Mouse (Mus musculus): ENCODE results near the gene Asf1b. TPM values are rescaled to one million over a fixed set of nuclear protein-coding genes. Genes with fewer than 3 reads are reported as not detected.
"Not testable (repeated sequence)": the region's sequence is repeated elsewhere in the genome, so short reads cannot be mapped to it uniquely, and the experiment has no call there.

Asf1b gene
- polyA plus RNA-seq, 1 experiment from 2014 or later = 61.7 TPM

- Histone ChIP-seq H3K27ac (ENCODE audit: low read length) (no peak overlapping the region), H3K4me3 (ENCODE audit: low read length) (no peak overlapping the region), H3K9me3 (ENCODE audit: control insufficient read depth, low read length) (no peaks in the 10 kb centered on the region), H3K4me1 (ENCODE audit: control insufficient read depth, insufficient read depth, low read length) (peaks cover 4% of the 10 kb centered on the region), H3K36me3 (ENCODE audit: control insufficient read depth, insufficient read depth, low read length) (peaks cover 25% of the 10 kb centered on the region; the same call in 1 of the 2 replicates), H3K4me2 (ENCODE audit: low read depth, low read length) (no peak overlapping the region), H3K27me3 (replicated peaks; ENCODE audit: control insufficient read depth, insufficient read depth, low read length) (no peaks in the 10 kb centered on the region), H3K9ac (ENCODE audit: low read depth, low read length) (no peak overlapping the region)
- 82% methylated on average over 4 of the region's 4 CpGs for WGBS
- no peak for ATAC-seq
Observed at GRCm38 (mm10) chr8:83982449-83982848, 27.1 kb downstream of the Asf1b start.

DNA sequence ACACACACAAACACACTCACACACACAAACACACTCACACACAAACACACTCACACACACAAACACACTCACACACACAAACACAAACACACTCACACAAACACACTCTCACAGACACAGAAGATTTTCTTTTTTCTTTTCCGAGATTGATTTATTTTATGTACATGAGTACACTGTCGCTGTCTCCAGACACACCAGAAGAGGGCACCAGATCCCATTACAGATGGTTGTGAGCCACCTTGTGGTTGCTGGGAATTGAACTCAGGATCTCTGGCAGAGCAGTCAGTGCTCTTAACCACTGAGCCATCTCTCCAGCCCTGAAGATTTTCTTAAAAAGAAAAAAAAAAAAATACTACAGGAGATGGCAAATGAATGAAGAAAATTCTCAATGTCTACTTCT, 27.9 kb downstream of the Asf1b start:
- not testable (repeated sequence) for H3K9me3 ChIP-seq (ENCODE audit: control insufficient read depth, low read length); H3K27me3 ChIP-seq (replicated peaks; ENCODE audit: control insufficient read depth, insufficient read depth, low read length); H3K4me1 ChIP-seq (ENCODE audit: control insufficient read depth, insufficient read depth, low read length); H3K4me3 ChIP-seq (ENCODE audit: low read length); H3K27ac ChIP-seq (ENCODE audit: low read length); ATAC-seq; H3K9ac ChIP-seq (ENCODE audit: low read depth, low read length); H3K4me2 ChIP-seq (ENCODE audit: low read depth, low read length)
- WGBS = 96% methylated on average over 2 of the region's 2 CpGs
- peaks cover 25% of the 10 kb centered on the region; the same call in 1 of the 2 replicates for H3K36me3 ChIP-seq (ENCODE audit: control insufficient read depth, insufficient read depth, low read length)

DNA sequence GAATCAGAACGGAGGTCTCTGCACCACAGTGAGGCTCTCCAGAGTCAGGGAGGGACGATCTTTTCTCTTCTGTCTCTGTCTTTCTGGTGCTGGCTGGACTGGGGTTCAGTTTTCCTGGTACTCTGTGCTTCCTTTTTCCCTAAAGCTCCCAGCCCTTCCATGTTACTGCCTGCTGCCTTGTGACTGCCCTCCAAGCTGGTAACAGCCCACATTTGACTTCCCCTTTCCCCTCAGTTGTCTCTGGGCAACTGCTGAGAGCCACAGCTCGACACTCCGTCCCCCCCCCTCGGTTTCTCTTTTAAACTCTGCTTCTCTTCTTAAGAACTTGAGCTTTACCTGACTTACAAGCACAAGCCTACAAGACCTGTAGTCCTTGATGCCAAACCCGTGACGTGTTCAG, 33.9 kb downstream of the Asf1b start:
- Histone ChIP-seq H3K27ac (ENCODE audit: low read length) (no peak overlapping the region), H3K27me3 (replicated peaks; ENCODE audit: control insufficient read depth, insufficient read depth, low read length) (no peaks in the 10 kb centered on the region), H3K4me3 (ENCODE audit: low read length) (no peak overlapping the region), H3K9ac (ENCODE audit: low read depth, low read length) (no peak overlapping the region), H3K4me2 (ENCODE audit: low read depth, low read length) (no peak overlapping the region), H3K4me1 (ENCODE audit: control insufficient read depth, insufficient read depth, low read length) (no peaks in the 10 kb centered on the region), H3K9me3 (ENCODE audit: control insufficient read depth, low read length) (no peaks in the 10 kb centered on the region), H3K36me3 (ENCODE audit: control insufficient read depth, insufficient read depth, low read length) (peaks cover 20% of the 10 kb centered on the region)
- WGBS = 88% methylated on average over 7 of the region's 7 CpGs
- no peak for ATAC-seq

GRCm38 (mm10) chr8:83990170-83990569, 34.9 kb downstream of the Asf1b start:
- Histone ChIP-seq H3K9ac (ENCODE audit: low read depth, low read length) (no peak overlapping the region), H3K4me3 (ENCODE audit: low read length) (no peak overlapping the region), H3K4me1 (ENCODE audit: control insufficient read depth, insufficient read depth, low read length) (no peaks in the 10 kb centered on the region), H3K27ac (ENCODE audit: low read length) (no peak overlapping the region), H3K27me3 (replicated peaks; ENCODE audit: control insufficient read depth, insufficient read depth, low read length) (no peaks in the 10 kb centered on the region), H3K4me2 (ENCODE audit: low read depth, low read length) (no peak overlapping the region), H3K36me3 (ENCODE audit: control insufficient read depth, insufficient read depth, low read length) (peaks cover 20% of the 10 kb centered on the region), H3K9me3 (ENCODE audit: control insufficient read depth, low read length) (no peaks in the 10 kb centered on the region)
- WGBS = 96% methylated on average over 14 of the region's 14 CpGs
- no peak for ATAC-seq

- Histone ChIP-seq H3K9me3 (ENCODE audit: control insufficient read depth, low read length) (no peaks in the 10 kb centered on the region), H3K4me1 (ENCODE audit: control insufficient read depth, insufficient read depth, low read length) (peaks cover 4% of the 10 kb centered on the region), H3K4me3 (ENCODE audit: low read length) (no peak overlapping the region), H3K36me3 (ENCODE audit: control insufficient read depth, insufficient read depth, low read length) (peaks cover 9% of the 10 kb centered on the region; the same call in 1 of the 2 replicates), H3K9ac (ENCODE audit: low read depth, low read length) (no peak overlapping the region), H3K27me3 (replicated peaks; ENCODE audit: control insufficient read depth, insufficient read depth, low read length) (no peaks in the 10 kb centered on the region), H3K4me2 (ENCODE audit: low read depth, low read length) (no peak overlapping the region), H3K27ac (ENCODE audit: low read length) (no peak overlapping the region)
- ATAC-seq = no peak
- 84% methylated on average over 2 of the region's 2 CpGs for WGBS
Observed at GRCm38 (mm10) chr8:83992488-83992887, 37.2 kb downstream of the Asf1b start.

GRCm38 (mm10) chr8:83994030-83994429, 38.7 kb downstream of the Asf1b start:
- Histone ChIP-seq H3K36me3 (ENCODE audit: control insufficient read depth, insufficient read depth, low read length) (peaks cover 9% of the 10 kb centered on the region; the same call in 1 of the 2 replicates), H3K4me1 (ENCODE audit: control insufficient read depth, insufficient read depth, low read length) (peaks cover 7% of the 10 kb centered on the region), H3K4me2 (ENCODE audit: low read depth, low read length) (no peak overlapping the region), H3K9me3 (ENCODE audit: control insufficient read depth, low read length) (no peaks in the 10 kb centered on the region), H3K27ac (ENCODE audit: low read length) (no peak overlapping the region), H3K27me3 (replicated peaks; ENCODE audit: control insufficient read depth, insufficient read depth, low read length) (no peaks in the 10 kb centered on the region), H3K4me3 (ENCODE audit: low read length) (no peak overlapping the region), H3K9ac (ENCODE audit: low read depth, low read length) (no peak overlapping the region)
- WGBS = 86% methylated on average over 3 of the region's 3 CpGs
- ATAC-seq = no peak

- peak overlapping the region; percentile 79 for H3K4me3 ChIP-seq (ENCODE audit: low read length)
- ATAC-seq = 0 out of 2 replicates have a peak, but pooled peaks have one; percentile 0
- 26% methylated on average over 12 of the region's 12 CpGs for WGBS
- peak overlapping the region; percentile 85 for H3K9ac ChIP-seq (ENCODE audit: low read depth, low read length)
- no peaks in the 10 kb centered on the region for H3K27me3 ChIP-seq (replicated peaks; ENCODE audit: control insufficient read depth, insufficient read depth, low read length)
- H3K9me3 ChIP-seq (ENCODE audit: control insufficient read depth, low read length) = no peaks in the 10 kb centered on the region
- peak overlapping the region; percentile 81 for H3K4me2 ChIP-seq (ENCODE audit: low read depth, low read length)
- peaks cover 4% of the 10 kb centered on the region; the same call in 1 of the 2 replicates for H3K36me3 ChIP-seq (ENCODE audit: control insufficient read depth, insufficient read depth, low read length)
- peak overlapping the region; percentile 98; the same call in 1 of the 2 replicates for H3K27ac ChIP-seq (ENCODE audit: low read length)
- peaks cover 15% of the 10 kb centered on the region for H3K4me1 ChIP-seq (ENCODE audit: control insufficient read depth, insufficient read depth, low read length)
Observed at GRCm38 (mm10) chr8:83995973-83996372, 40.7 kb downstream of the Asf1b start.

GRCm38 (mm10) chr8:83996567-83997505, 41.5 kb downstream of the Asf1b start:
- WGBS = under 1% methylated on average over 59 of the region's 103 CpGs
- Histone ChIP-seq H3K4me3 (ENCODE audit: low read length) (peak overlapping the region; percentile 79), H3K4me1 (ENCODE audit: control insufficient read depth, insufficient read depth, low read length) (peaks cover 19% of the 10 kb centered on the region), H3K36me3 (ENCODE audit: control insufficient read depth, insufficient read depth, low read length) (no peaks in the 10 kb centered on the region), H3K27ac (ENCODE audit: low read length) (peak overlapping the region; percentile 98), H3K9me3 (ENCODE audit: control insufficient read depth, low read length) (no peaks in the 10 kb centered on the region), H3K27me3 (replicated peaks; ENCODE audit: control insufficient read depth, insufficient read depth, low read length) (no peaks in the 10 kb centered on the region), H3K9ac (ENCODE audit: low read depth, low read length) (peak overlapping the region; percentile 85), H3K4me2 (ENCODE audit: low read depth, low read length) (peak overlapping the region; percentile 81)
- ATAC-seq = peak; percentile 88

GRCm38 (mm10) chr8:83997511-83998141, 42.3 kb downstream of the Asf1b start, which contains the start of gene Samd1:
Gene Samd1 (plus strand): TSS chr8:83997672.
- peaks cover 19% of the 10 kb centered on the region for H3K4me1 ChIP-seq (ENCODE audit: control insufficient read depth, insufficient read depth, low read length)
- WGBS = under 1% methylated on average over 33 of the region's 112 CpGs
- H3K4me3 ChIP-seq (ENCODE audit: low read length) = peak within 1 kb of the TSS; percentile 79
- H3K27me3 ChIP-seq (replicated peaks; ENCODE audit: control insufficient read depth, insufficient read depth, low read length) = no peaks in the 10 kb centered on the region
- peak within 1 kb of the TSS; percentile 94 for H3K4me2 ChIP-seq (ENCODE audit: low read depth, low read length)
- ATAC-seq = peak; percentile 7; the same call in 1 of the 2 replicates
- no peaks in the 10 kb centered on the region for H3K36me3 ChIP-seq (ENCODE audit: control insufficient read depth, insufficient read depth, low read length)
- no peaks in the 10 kb centered on the region for H3K9me3 ChIP-seq (ENCODE audit: control insufficient read depth, low read length)
- H3K9ac ChIP-seq (ENCODE audit: low read depth, low read length) = peak within 1 kb of the TSS; percentile 85
- peak within 1 kb of the TSS; percentile 98 for H3K27ac ChIP-seq (ENCODE audit: low read length)

All from intestine, embryonic 16.5 days (tissue).